Mouse (Mus musculus) cerebellum, adult 9-10 months (tissue): ENCODE results near the gene Prpf6.

ENCODE experiments used
- DNase-seq: peaks from one replicate; pipeline ENCODE4 v3.0.0; 2022

Prpf6 gene

DNA sequence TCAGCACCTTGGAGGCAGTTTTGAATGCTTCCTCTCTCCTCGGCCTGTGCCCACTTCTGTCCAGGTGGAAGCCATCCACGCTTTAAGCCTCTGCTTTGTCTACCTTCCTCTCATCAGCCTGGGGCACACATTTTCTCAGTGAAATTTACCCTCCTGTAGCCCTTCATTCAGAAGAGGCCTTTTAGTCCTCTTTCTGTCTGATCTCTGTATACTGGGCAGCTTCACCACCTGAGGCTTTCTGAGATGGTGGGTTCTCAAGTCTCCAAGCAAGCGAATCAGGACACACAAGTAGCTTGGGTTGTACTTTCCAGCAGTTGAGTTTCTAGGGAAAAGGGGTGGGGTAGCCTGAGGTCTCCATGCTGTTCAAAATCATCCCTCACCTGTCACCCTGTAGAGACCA lies 100.6 kb downstream of the Prpf6 start:
- no peak for DNase-seq

DNA sequence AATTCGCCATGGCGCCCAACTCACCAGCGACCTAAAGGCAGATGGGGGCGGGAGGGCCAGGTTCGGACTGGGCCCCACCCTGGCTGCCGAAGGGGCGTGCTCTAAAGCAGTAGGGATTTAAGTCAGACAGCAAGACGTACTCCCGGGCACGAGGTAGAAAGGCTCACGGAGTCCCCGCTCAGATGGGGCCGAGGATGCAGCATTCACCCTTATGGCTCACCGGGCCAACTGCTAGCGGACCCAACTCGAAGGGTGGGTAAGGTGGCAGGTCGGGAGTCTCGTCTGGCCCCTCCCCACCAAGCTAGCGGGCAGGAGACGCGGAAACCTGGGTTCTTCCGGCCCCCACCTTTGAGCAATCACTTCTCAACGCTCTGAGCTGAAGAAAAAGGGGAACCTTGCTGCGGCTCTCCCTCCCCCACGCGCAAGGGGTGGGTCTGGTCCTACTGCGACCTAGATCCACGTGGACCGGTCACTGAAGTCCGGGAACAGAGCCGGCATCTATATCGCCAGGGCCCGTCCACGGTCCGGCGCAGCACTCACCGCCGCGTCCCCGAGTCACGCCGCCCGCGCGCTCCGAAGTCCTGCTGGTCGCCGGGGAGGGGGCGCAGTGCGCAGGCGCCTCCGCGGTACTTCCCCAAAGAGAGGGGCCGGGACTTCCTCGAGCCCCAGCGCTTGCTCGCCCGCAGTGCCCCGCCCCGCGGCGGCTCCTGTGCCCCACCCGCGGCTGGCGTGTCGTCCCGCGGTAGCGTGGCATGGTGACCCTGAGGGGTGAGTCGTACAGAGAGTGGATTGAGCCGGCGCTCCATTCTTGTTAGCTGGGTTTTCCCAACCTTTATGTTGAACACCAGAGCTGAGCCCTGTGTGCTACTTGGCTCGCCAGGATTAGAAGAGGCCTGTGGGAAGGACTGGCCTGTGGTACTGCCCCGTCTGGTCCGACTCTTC lies 101.9 kb downstream of the Prpf6 start, which contains the start of gene Rgs19:
Gene Rgs19, minus strand, starts transcription at position 639 of the 942 bp plus-strand sequence.
- peak; percentile 67 for DNase-seq

DNA sequence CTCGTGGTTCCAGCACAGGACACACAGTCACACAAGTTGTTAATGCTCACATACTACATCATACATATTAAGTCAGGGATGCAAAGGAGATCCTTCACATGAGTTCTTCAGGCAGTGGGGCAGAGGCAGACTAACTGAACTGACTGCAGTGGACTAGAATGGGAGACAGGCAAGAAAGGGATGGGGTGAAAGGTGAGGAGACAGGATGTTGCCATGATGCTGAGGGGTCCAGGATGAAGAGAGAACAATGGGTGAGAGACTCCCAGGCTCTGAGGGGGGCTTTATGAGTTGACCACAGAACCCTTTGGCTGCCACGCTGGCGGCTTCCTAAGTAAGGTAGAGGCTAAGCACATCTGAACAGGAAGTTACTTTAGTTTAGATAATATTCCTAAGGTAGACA lies 102.9 kb downstream of the Prpf6 start:
- no peak for DNase-seq

DNA sequence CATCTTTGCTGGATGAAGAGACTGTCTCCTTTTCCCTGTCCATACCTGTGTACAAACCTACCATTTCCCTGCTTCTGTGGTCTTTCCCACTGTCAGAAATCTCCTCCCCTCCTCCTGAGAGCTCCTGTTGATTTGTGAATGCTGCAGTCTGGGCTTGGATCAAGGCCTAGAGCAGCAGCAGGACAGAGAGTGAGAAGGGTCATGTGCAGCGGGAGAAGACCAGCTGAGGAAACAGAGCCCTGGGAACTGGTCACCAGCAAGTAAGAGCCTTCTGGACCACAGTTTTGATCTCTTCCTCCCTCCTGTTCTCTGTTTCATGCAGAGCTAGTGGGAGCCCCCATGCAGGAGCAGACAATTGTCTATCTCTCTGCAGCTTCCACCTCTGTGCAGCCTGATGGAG lies 104.1 kb downstream of the Prpf6 start:
- DNase-seq = no peak

DNA sequence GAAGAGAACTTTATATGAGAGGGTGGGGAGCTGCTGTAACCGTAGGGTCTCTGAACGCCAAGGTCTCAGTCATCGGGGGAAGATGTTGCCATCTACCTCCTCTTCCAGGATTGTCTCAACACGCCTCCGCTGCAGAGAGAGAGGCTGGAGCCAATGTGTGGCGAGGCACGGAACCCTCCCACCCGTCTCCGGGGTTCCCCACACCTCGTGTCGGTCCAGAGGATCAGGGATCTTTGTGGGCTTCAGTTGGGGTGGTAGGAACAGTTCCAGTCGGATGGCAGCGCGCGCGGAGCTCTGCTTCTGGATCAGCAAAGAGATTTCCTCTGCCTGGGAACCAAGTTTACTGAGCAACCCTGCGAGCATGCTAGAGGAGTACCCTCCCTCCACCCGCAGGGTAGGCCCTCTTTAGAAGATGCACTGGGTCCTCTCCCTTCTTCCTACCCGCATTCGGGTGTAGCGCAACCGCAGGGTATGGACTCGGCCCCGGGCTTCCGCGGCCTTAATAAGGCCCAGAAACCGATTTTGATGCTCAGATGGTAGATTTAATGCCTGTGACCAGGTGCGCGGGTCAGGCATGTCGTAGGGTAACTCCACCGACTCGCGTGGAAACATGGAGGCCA lies 105.2 kb downstream of the Prpf6 start:
- DNase-seq = no peak

DNA sequence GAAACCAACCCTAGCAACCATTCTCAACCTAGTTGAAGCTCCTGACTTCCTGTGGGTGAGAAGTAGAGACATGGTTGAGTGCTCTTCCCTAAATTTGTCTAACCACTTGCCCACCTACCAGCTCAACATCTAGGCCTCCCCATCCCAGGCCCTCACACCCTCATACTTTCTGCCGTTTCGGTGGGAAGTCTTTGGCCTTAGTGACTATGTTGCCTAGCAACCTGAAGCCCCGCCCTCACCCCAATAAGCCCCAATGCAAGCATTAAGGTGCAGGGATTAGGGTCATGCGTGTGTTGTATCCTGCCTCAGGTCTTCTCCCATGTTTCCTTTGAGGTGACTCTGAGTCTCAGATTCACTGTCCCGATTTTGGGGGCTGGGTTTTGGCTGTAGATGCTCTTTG lies 106.6 kb downstream of the Prpf6 start, which contains the start of gene Lkaaear1:
Gene Lkaaear1, minus strand, starts transcription at position 202 of the 400 bp plus-strand sequence.
- DNase-seq = no peak
